Mouse (Mus musculus): ENCODE data around the gene Wdtc1. TPM values are rescaled to one million over a fixed set of nuclear protein-coding genes. Genes with fewer than 3 reads are reported as not detected.

Wdtc1 gene
- total and polyA plus RNA-seq, 3 experiments: 2.8 to 10.8 (median 9.6) TPM

DNA sequence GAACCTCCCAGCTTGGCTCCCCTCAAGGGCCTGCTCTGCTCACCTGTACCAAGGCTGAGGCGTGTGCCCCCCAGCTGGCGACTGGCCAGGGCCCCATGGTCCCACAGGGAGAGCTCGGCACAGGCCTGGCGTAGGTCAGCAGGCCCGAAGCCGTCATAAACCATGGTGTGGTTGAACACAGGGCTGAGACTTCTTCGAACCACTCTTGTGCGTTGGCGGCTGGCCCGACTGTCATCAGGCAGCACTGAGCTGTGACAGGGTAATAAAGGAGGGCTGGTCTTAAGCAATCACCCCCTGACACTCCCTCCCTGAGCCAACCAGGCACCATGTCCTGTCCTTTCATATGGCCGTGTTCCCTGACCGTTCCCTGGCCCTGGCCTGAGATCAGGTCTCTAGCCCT, 99.9 kb downstream of the Wdtc1 start:
- in situ Hi-C loops (cut with MboI; ENCODE audit: low pct_ligation_motif_present, low pct_unique_long_range_greater_than_20kb, low sequenced_read_pairs) (no loop called here), dilution Hi-C loops (cut with MboI; ENCODE audit: extremely low pct_ligation_motif_present, extremely low pct_unique_long_range_greater_than_20kb, low sequenced_read_pairs) (no loop called here)
- no peak overlapping the region for H3K27ac ChIP-seq (ENCODE audit: insufficient read depth, low read depth)
- no peak overlapping the region for H3K9ac ChIP-seq (ENCODE audit: insufficient read depth, low read depth)
- no peaks in the 10 kb centered on the region for H3K9me3 ChIP-seq (replicated peaks; ENCODE audit: low read length)
- H3K27me3 ChIP-seq (replicated peaks): no peaks in the 10 kb centered on the region
- TF ChIP-seq BHLHE40 (IDR thresholded peaks at IDR 0.05; ENCODE audit: low read depth, low read length): no peak
- no peak for TF ChIP-seq POLR2A (IDR thresholded peaks at IDR 0.05; ENCODE audit: low read depth, low read length)
- TF ChIP-seq MAX (IDR thresholded peaks at IDR 0.05; ENCODE audit: low read length): no peak
- no peak for TF ChIP-seq MEF2A (IDR thresholded peaks at IDR 0.05; ENCODE audit: borderline replicate concordance, low read depth, low read length)
- no peak for TF ChIP-seq TBP (conservative IDR thresholded peaks at IDR 0.05; ENCODE audit: low read depth, low read length)
- no peak for TF ChIP-seq HCFC1 (IDR thresholded peaks at IDR 0.05; ENCODE audit: low read depth, low read length)
- TF ChIP-seq JUND (conservative IDR thresholded peaks at IDR 0.05; ENCODE audit: low read depth, low read length): no peak
- TF ChIP-seq POLR2AphosphoS2 (IDR thresholded peaks at IDR 0.05; ENCODE audit: low read depth, low read length): no peak
- TF ChIP-seq UBTF (IDR thresholded peaks at IDR 0.05; ENCODE audit: low read depth, low read length): no peak
- TF ChIP-seq CHD2 (IDR thresholded peaks at IDR 0.05; ENCODE audit: low read length): no peak
- H3K4me1 ChIP-seq (ENCODE audit: control insufficient read depth in 1 of 2, insufficient read depth in 2 of 2): peaks cover 0 to 10% of the 10 kb centered on the region in 2 experiments; a peak in 2 of 4 replicates
- no peak for DNase-seq (ENCODE audit: extremely low read depth)
- peaks cover 0 to 44% of the 10 kb centered on the region in 2 experiments for H3K36me3 ChIP-seq (replicated peaks in 1 of 2; ENCODE audit: control insufficient read depth in 1 of 2, insufficient read depth in 1 of 2, low read length in 1 of 2)
- no peak overlapping the region for H3K4me3 ChIP-seq (replicated peaks in 1 of 3; ENCODE audit: low read depth in 2 of 3, low read length in 2 of 3, poor library complexity in 1 of 3)
- no peak overlapping the region for H3K4me2 ChIP-seq (ENCODE audit: insufficient read depth, low read depth, poor library complexity, severe bottlenecking)
- H3K79me2 ChIP-seq (replicated peaks; ENCODE audit: control insufficient read depth, extremely low read depth, insufficient read depth, poor library complexity, severe bottlenecking): no peaks in the 10 kb centered on the region

DNA sequence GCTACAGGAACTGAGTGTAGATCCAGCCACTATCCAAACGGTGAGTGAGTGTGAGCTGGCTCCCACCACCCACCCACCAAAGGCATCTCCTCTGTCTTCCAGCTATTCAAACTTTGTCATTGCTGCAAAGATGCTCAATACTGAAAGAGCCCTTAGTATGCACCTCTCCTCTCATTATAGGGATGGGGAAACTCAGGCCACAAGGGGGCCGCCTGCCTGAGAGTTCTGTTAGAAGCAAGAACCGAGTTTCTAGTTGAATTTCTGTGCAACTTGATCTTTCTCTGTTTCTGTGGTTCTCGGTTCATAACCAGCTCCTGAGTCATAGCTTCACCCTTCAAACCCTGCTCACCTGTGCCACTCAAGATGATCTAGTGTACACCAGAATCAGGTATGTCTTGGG, 101.2 kb downstream of the Wdtc1 start:
- Histone ChIP-seq H3K27ac (ENCODE audit: insufficient read depth, low read depth) (no peak overlapping the region), H3K79me2 (replicated peaks; ENCODE audit: control insufficient read depth, extremely low read depth, insufficient read depth, poor library complexity, severe bottlenecking) (no peaks in the 10 kb centered on the region), H3K4me1 (ENCODE audit: control insufficient read depth in 1 of 2, insufficient read depth in 2 of 2) (peaks cover 0 to 10% of the 10 kb centered on the region in 2 experiments; a peak in 2 of 4 replicates), H3K27me3 (replicated peaks) (peaks cover 11% of the 10 kb centered on the region), H3K4me3 (replicated peaks in 1 of 3; ENCODE audit: low read depth in 2 of 3, low read length in 2 of 3, poor library complexity in 1 of 3) (no peak overlapping the region), H3K9me3 (replicated peaks; ENCODE audit: low read length) (no peaks in the 10 kb centered on the region), H3K9ac (ENCODE audit: insufficient read depth, low read depth) (no peak overlapping the region), H3K36me3 (replicated peaks in 1 of 2; ENCODE audit: control insufficient read depth in 1 of 2, insufficient read depth in 1 of 2, low read length in 1 of 2) (peaks cover 0 to 34% of the 10 kb centered on the region in 2 experiments), H3K4me2 (ENCODE audit: insufficient read depth, low read depth, poor library complexity, severe bottlenecking) (no peak overlapping the region)
- dilution Hi-C loops (cut with MboI; ENCODE audit: extremely low pct_ligation_motif_present, extremely low pct_unique_long_range_greater_than_20kb, low sequenced_read_pairs) (no loop called here), in situ Hi-C loops (cut with MboI; ENCODE audit: low pct_ligation_motif_present, low pct_unique_long_range_greater_than_20kb, low sequenced_read_pairs) (no loop called here)
- TF ChIP-seq CHD2 (IDR thresholded peaks at IDR 0.05; ENCODE audit: low read length) (no peak), SMC3 (IDR thresholded peaks at IDR 0.05; ENCODE audit: low read depth, low read length) (peak; percentile 52), CTCF (conservative IDR thresholded peaks at IDR 0.05 in 1 of 2, IDR thresholded peaks at IDR 0.05 in 1 of 2; ENCODE audit: low read depth in 2 of 2, low read length in 2 of 2) (peak in 1 of 2 experiments; percentile 56; a peak in 2 of 4 replicates)
- no peak for DNase-seq (ENCODE audit: extremely low read depth)

GRCm38 (mm10) chr4:133251214-133251613, 102.1 kb downstream of the Wdtc1 start:
- Histone ChIP-seq H3K36me3 (replicated peaks in 1 of 2; ENCODE audit: control insufficient read depth in 1 of 2, insufficient read depth in 1 of 2, low read length in 1 of 2) (peaks cover 0 to 27% of the 10 kb centered on the region in 2 experiments), H3K27ac (ENCODE audit: insufficient read depth, low read depth) (no peak overlapping the region), H3K4me1 (ENCODE audit: control insufficient read depth in 1 of 2, insufficient read depth in 2 of 2) (peaks cover 0 to 10% of the 10 kb centered on the region in 2 experiments; a peak in 2 of 4 replicates), H3K9ac (ENCODE audit: insufficient read depth, low read depth) (no peak overlapping the region), H3K4me2 (ENCODE audit: insufficient read depth, low read depth, poor library complexity, severe bottlenecking) (no peak overlapping the region), H3K4me3 (replicated peaks in 1 of 3; ENCODE audit: low read depth in 2 of 3, low read length in 2 of 3, poor library complexity in 1 of 3) (no peak overlapping the region), H3K9me3 (replicated peaks; ENCODE audit: low read length) (no peaks in the 10 kb centered on the region), H3K27me3 (replicated peaks) (peaks cover 19% of the 10 kb centered on the region), H3K79me2 (replicated peaks; ENCODE audit: control insufficient read depth, extremely low read depth, insufficient read depth, poor library complexity, severe bottlenecking) (no peaks in the 10 kb centered on the region)
- DNase-seq (ENCODE audit: extremely low read depth): no peak
- dilution Hi-C loops (cut with MboI; ENCODE audit: extremely low pct_ligation_motif_present, extremely low pct_unique_long_range_greater_than_20kb, low sequenced_read_pairs) (no loop called here), in situ Hi-C loops (cut with MboI; ENCODE audit: low pct_ligation_motif_present, low pct_unique_long_range_greater_than_20kb, low sequenced_read_pairs) (no loop called here)
- no peak for TF ChIP-seq CHD2 (IDR thresholded peaks at IDR 0.05; ENCODE audit: low read length)
- TF ChIP-seq JUND (conservative IDR thresholded peaks at IDR 0.05; ENCODE audit: low read depth, low read length): no peak
- TF ChIP-seq TCF12 (IDR thresholded peaks at IDR 0.05; ENCODE audit: low read depth, low read length): no peak
- TF ChIP-seq RCOR1 (conservative IDR thresholded peaks at IDR 0.05; ENCODE audit: low read depth, low read length): no peak
- no peak for TF ChIP-seq JUN (IDR thresholded peaks at IDR 0.05; ENCODE audit: insufficient read depth, low read depth, low read length)
- no peak for TF ChIP-seq E2F4 (IDR thresholded peaks at IDR 0.05; ENCODE audit: insufficient replicate concordance, low read depth, low read length)
- TF ChIP-seq KAT2A (IDR thresholded peaks at IDR 0.05; ENCODE audit: insufficient replicate concordance, low read length): no peak
- TF ChIP-seq MAX (IDR thresholded peaks at IDR 0.05; ENCODE audit: low read length): no peak
- TF ChIP-seq MAFK (IDR thresholded peaks at IDR 0.05; ENCODE audit: insufficient replicate concordance, low read length): no peak
